Mouse (Mus musculus) A20 (cell line): ENCODE results near the gene Stx8.

Experiments used
- DNase-seq: peaks from one replicate; pipeline ENCODE4 v3.0.0-alpha.2; 2011; ENCODE audit warnings: low read depth, low spot score

Gene Stx8

GRCm38 (mm10) chr11:68144235-68145065, 178.5 kb downstream of the Stx8 start:
- DNase-seq, result no peak

- DNase-seq, result no peak
Measured at GRCm38 (mm10) chr11:68145066-68145585, 179.1 kb downstream of the Stx8 start.

- DNase-seq, result no peak
Measured at GRCm38 (mm10) chr11:68145586-68146455, 179.8 kb downstream of the Stx8 start.

- no peak for DNase-seq
Measured at GRCm38 (mm10) chr11:68146456-68146851, 180.5 kb downstream of the Stx8 start.

GRCm38 (mm10) chr11:68150938-68151337, 184.9 kb downstream of the Stx8 start:
- DNase-seq, result no peak

GRCm38 (mm10) chr11:68155821-68156220, 189.8 kb downstream of the Stx8 start:
- DNase-seq, result no peak

- no peak for DNase-seq
Measured at GRCm38 (mm10) chr11:68158166-68158565, 192.2 kb downstream of the Stx8 start.

- DNase-seq, result no peak
Measured at GRCm38 (mm10) chr11:68159867-68160266, 193.9 kb downstream of the Stx8 start.

- no peak for DNase-seq
Measured at GRCm38 (mm10) chr11:68164408-68164807, 198.4 kb downstream of the Stx8 start.

GRCm38 (mm10) chr11:68168427-68168826, 202.4 kb downstream of the Stx8 start:
- no peak for DNase-seq

GRCm38 (mm10) chr11:68171973-68172647, 206.1 kb downstream of the Stx8 start:
- DNase-seq, result no peak

GRCm38 (mm10) chr11:68172648-68173045, 206.7 kb downstream of the Stx8 start:
- DNase-seq, result no peak

- DNase-seq, result no peak
Measured at GRCm38 (mm10) chr11:68176550-68176949, 210.6 kb downstream of the Stx8 start.

GRCm38 (mm10) chr11:68177415-68177814, 211.4 kb downstream of the Stx8 start:
- DNase-seq, result no peak

GRCm38 (mm10) chr11:68185647-68186046, 219.7 kb downstream of the Stx8 start:
- DNase-seq, result no peak

- no peak for DNase-seq
Measured at GRCm38 (mm10) chr11:68187242-68187641, 221.2 kb downstream of the Stx8 start.

- no peak for DNase-seq
Measured at GRCm38 (mm10) chr11:68188695-68189201, 222.8 kb downstream of the Stx8 start.

GRCm38 (mm10) chr11:68190849-68191248, 224.9 kb downstream of the Stx8 start:
- no peak for DNase-seq

- DNase-seq, result no peak
Measured at GRCm38 (mm10) chr11:68195168-68195567, 229.2 kb downstream of the Stx8 start.

- DNase-seq, result no peak
Measured at GRCm38 (mm10) chr11:68195693-68196176, 229.7 kb downstream of the Stx8 start.

GRCm38 (mm10) chr11:68196566-68196965, 230.6 kb downstream of the Stx8 start:
- DNase-seq, result no peak
